Mouse (Mus musculus) embryonic facial prominence, embryonic 13.5 days (tissue): Measurements from ENCODE around the gene Krt76. TPM values are rescaled to one million over a fixed set of nuclear protein-coding genes. Genes with fewer than 3 reads are reported as not detected.

Source experiments
- ATAC-seq: fragments of 200-750 bp; cut with Nextera tagmentation; 2 replicates; pipeline ENCODE4 v1.8.0; 2017; ENCODE audit warnings: low read depth; ENCODE audit not compliant: insufficient number of reproducible peaks, insufficient read depth, low FRiP score, low TSS enrichment
- H3K27ac ChIP-seq: fragments of 300-500 bp; sonication (generic); 2 replicates; pipeline ENCODE4 v1.5.1; 2015; ENCODE audit warnings: moderate library complexity, mild to moderate bottlenecking, inconsistent platforms
- H3K27me3 ChIP-seq: fragments of 300-500 bp; sonication (generic); 2 replicates; pipeline ENCODE4 v1.6.1; 2015; ENCODE audit warnings: mild to moderate bottlenecking, inconsistent platforms
- H3K36me3 ChIP-seq: fragments of 300-500 bp; sonication (generic); 2 replicates; pipeline ENCODE4 v1.6.1; 2015; ENCODE audit warnings: mild to moderate bottlenecking, inconsistent platforms
- H3K4me1 ChIP-seq: fragments of 300-500 bp; sonication (generic); 2 replicates; pipeline ENCODE4 v1.6.1; 2015; ENCODE audit warnings: inconsistent platforms
- H3K4me2 ChIP-seq: fragments of 300-500 bp; sonication (generic); 2 replicates; pipeline ENCODE4 v1.6.1; 2015; ENCODE audit warnings: moderate library complexity, mild to moderate bottlenecking, inconsistent platforms
- H3K4me3 ChIP-seq: fragments of 300-500 bp; sonication (generic); 2 replicates; pipeline ENCODE4 v1.5.1; 2015; ENCODE audit warnings: mild to moderate bottlenecking, inconsistent platforms
- H3K9ac ChIP-seq: fragments of 300-500 bp; sonication (generic); 2 replicates; pipeline ENCODE4 v1.6.1; 2015; ENCODE audit warnings: mild to moderate bottlenecking, inconsistent platforms
- H3K9me3 ChIP-seq: fragments of 300-500 bp; sonication (generic); 2 replicates; pipeline ENCODE4 v1.6.1; 2016; ENCODE audit warnings: inconsistent platforms
- WGBS: fragments of 180-500 bp; shearing (Covaris S2); methylation state at CpG from one replicate; pipeline ENCODE4 v1.1.7; 2015; ENCODE audit warnings: mixed read lengths; 5-methylcytosine and 5-hydroxymethylcytosine counted together
- polyA plus RNA-seq: library from polyadenylated mRNA; unstranded; fragments of >200 nt; fragmentation: Nextera tagmentation; extraction: Ambion mirVana; gene quantifications from 2 replicates; pipeline ENCODE4 v1.2.1, GENCODE M21; 2015

Krt76 gene
- polyA plus RNA-seq, 1 experiment from 2014 or later, result 0.56 TPM

GRCm38 (mm10) chr15:101859735-101860170 is 33.0 kb downstream of the Krt76 start:
- Histone ChIP-seq H3K9ac (peak overlapping the region; percentile 66), H3K27ac (no peak overlapping the region), H3K27me3 (peaks cover 79% of the 10 kb centered on the region), H3K4me2 (peak overlapping the region; percentile 84), H3K9me3 (no peaks in the 10 kb centered on the region), H3K4me1 (peaks cover 27% of the 10 kb centered on the region), H3K4me3 (peak overlapping the region; percentile 48), H3K36me3 (no peaks in the 10 kb centered on the region)
- WGBS, result 1% methylated on average over 31 of the region's 33 CpGs
- ATAC-seq, result no peak

GRCm38 (mm10) chr15:101858673-101859425 is 33.9 kb downstream of the Krt76 start:
- ATAC-seq, result no peak
- peaks cover 33% of the 10 kb centered on the region for H3K4me1 ChIP-seq
- no peak overlapping the region for H3K27ac ChIP-seq
- H3K27me3 ChIP-seq, result peaks cover 83% of the 10 kb centered on the region
- no peaks in the 10 kb centered on the region for H3K36me3 ChIP-seq
- H3K9me3 ChIP-seq, result no peaks in the 10 kb centered on the region
- H3K9ac ChIP-seq, result peak overlapping the region; percentile 66; the same call in 1 of the 2 replicates
- peak overlapping the region; percentile 48 for H3K4me3 ChIP-seq
- H3K4me2 ChIP-seq, result peak overlapping the region; percentile 84
- WGBS, result 7% methylated on average over 11 of the region's 11 CpGs

- H3K27ac ChIP-seq, result no peak overlapping the region
- no peaks in the 10 kb centered on the region for H3K36me3 ChIP-seq
- no peak overlapping the region for H3K9ac ChIP-seq
- H3K4me3 ChIP-seq, result no peak overlapping the region
- no peak overlapping the region for H3K4me2 ChIP-seq
- ATAC-seq, result no peak
- peaks cover 77% of the 10 kb centered on the region for H3K27me3 ChIP-seq
- H3K9me3 ChIP-seq, result no peaks in the 10 kb centered on the region
- peaks cover 41% of the 10 kb centered on the region for H3K4me1 ChIP-seq
- WGBS, result 63% methylated on average over 5 of the region's 5 CpGs
These were observed 36.0 kb downstream of the Krt76 start for GRCm38 (mm10) chr15:101856696-101857095.

GRCm38 (mm10) chr15:101855732-101856131 is 37.0 kb downstream of the Krt76 start:
- H3K9me3 ChIP-seq, result no peaks in the 10 kb centered on the region
- no peak overlapping the region for H3K4me3 ChIP-seq
- peaks cover 41% of the 10 kb centered on the region for H3K4me1 ChIP-seq
- H3K27ac ChIP-seq, result no peak overlapping the region; the same call in 1 of the 2 replicates
- no peak overlapping the region for H3K4me2 ChIP-seq
- ATAC-seq, result no peak
- 67% methylated on average over 3 of the region's 3 CpGs for WGBS
- H3K36me3 ChIP-seq, result no peaks in the 10 kb centered on the region
- peaks cover 67% of the 10 kb centered on the region for H3K27me3 ChIP-seq
- H3K9ac ChIP-seq, result no peak overlapping the region

- peaks cover 56% of the 10 kb centered on the region for H3K27me3 ChIP-seq
- ATAC-seq, result no peak
These were observed 38.4 kb downstream of the Krt76 start for GRCm38 (mm10) chr15:101854294-101854693.

GRCm38 (mm10) chr15:101852571-101852970 is 40.1 kb downstream of the Krt76 start:
- Histone ChIP-seq H3K27ac (no peak overlapping the region), H3K4me1 (peaks cover 25% of the 10 kb centered on the region), H3K27me3 (peaks cover 43% of the 10 kb centered on the region), H3K9me3 (no peaks in the 10 kb centered on the region), H3K4me2 (no peak overlapping the region), H3K9ac (no peak overlapping the region), H3K36me3 (no peaks in the 10 kb centered on the region), H3K4me3 (no peak overlapping the region)
- 34% methylated on average over 5 of the region's 5 CpGs for WGBS
- no peak for ATAC-seq

More at GRCm38 (mm10) chr15:101854294-101854693, 38.4 kb downstream of the Krt76 start:
- Histone ChIP-seq H3K4me3 (no peak overlapping the region), H3K36me3 (no peaks in the 10 kb centered on the region), H3K9me3 (no peaks in the 10 kb centered on the region), H3K27ac (peak overlapping the region; percentile 60; the same call in 1 of the 2 replicates), H3K9ac (0 out of 2 replicates have a peak overlapping the region, but pooled peaks have one; percentile 27), H3K4me1 (peaks cover 32% of the 10 kb centered on the region), H3K4me2 (no peak overlapping the region)
- WGBS, result 12% methylated on average over 5 of the region's 5 CpGs

GRCm38 (mm10) chr15:101850694-101851093 is 42.0 kb downstream of the Krt76 start, which contains the start of gene Krt1:
Krt1 (minus strand) TSS chr15:101850794.
- Histone ChIP-seq H3K27ac (no peak within 1 kb of the TSS), H3K4me3 (no peak within 1 kb of the TSS), H3K9ac (no peak within 1 kb of the TSS), H3K9me3 (no peaks in the 10 kb centered on the region), H3K4me1 (peaks cover 25% of the 10 kb centered on the region), H3K27me3 (peaks cover 39% of the 10 kb centered on the region), H3K36me3 (no peaks in the 10 kb centered on the region), H3K4me2 (no peak within 1 kb of the TSS)
- ATAC-seq, result no peak
- 71% methylated on average over 6 of the region's 6 CpGs for WGBS

- Histone ChIP-seq H3K9ac (peak overlapping the region; percentile 79), H3K36me3 (no peaks in the 10 kb centered on the region), H3K4me3 (peak overlapping the region; percentile 57), H3K4me2 (peak overlapping the region; percentile 86), H3K27me3 (peaks cover 41% of the 10 kb centered on the region), H3K4me1 (peaks cover 7% of the 10 kb centered on the region; the same call in 1 of the 2 replicates), H3K27ac (peak overlapping the region; percentile 11; the same call in 1 of the 2 replicates), H3K9me3 (no peaks in the 10 kb centered on the region)
- under 1% methylated on average over 30 of the region's 37 CpGs for WGBS
- ATAC-seq, result no peak
These were observed 46.7 kb downstream of the Krt76 start for GRCm38 (mm10) chr15:101845971-101846403.

- peaks cover 37% of the 10 kb centered on the region for H3K27me3 ChIP-seq
- WGBS, result 54% methylated on average over 9 of the region's 9 CpGs
- H3K9me3 ChIP-seq, result no peaks in the 10 kb centered on the region
These were observed 49.5 kb downstream of the Krt76 start for GRCm38 (mm10) chr15:101843192-101843591.

GRCm38 (mm10) chr15:101834784-101835328 is 57.9 kb downstream of the Krt76 start:
- Histone ChIP-seq H3K9me3 (no peaks in the 10 kb centered on the region), H3K27me3 (no peaks in the 10 kb centered on the region), H3K4me2 (no peak overlapping the region), H3K36me3 (no peaks in the 10 kb centered on the region), H3K9ac (no peak overlapping the region), H3K27ac (no peak overlapping the region), H3K4me3 (no peak overlapping the region), H3K4me1 (no peaks in the 10 kb centered on the region)
- no peak for ATAC-seq
- WGBS, result 69% methylated on average over 5 of the region's 5 CpGs

More at GRCm38 (mm10) chr15:101843192-101843591, 49.5 kb downstream of the Krt76 start:
- Histone ChIP-seq H3K9ac (no peak overlapping the region), H3K36me3 (no peaks in the 10 kb centered on the region), H3K27ac (no peak overlapping the region), H3K4me3 (no peak overlapping the region), H3K4me2 (no peak overlapping the region), H3K4me1 (peaks cover 7% of the 10 kb centered on the region; the same call in 1 of the 2 replicates)
- no peak; the same call in 1 of the 2 replicates for ATAC-seq
